Mouse (Mus musculus): ENCODE measurements around the gene Agap1. TPM values are rescaled to one million over a fixed set of nuclear protein-coding genes. Genes with fewer than 3 reads are reported as not detected.

Gene Agap1
- polyA plus RNA-seq, 1 experiment from 2014 or later, result 24.6 TPM

- no peak overlapping the region for H3K9ac ChIP-seq
- WGBS, result under 1% methylated on average over 6 of the region's 6 CpGs
These were observed 474.6 kb downstream of the Agap1 start for GRCm38 (mm10) chr1:89929181-89929580.

DNA sequence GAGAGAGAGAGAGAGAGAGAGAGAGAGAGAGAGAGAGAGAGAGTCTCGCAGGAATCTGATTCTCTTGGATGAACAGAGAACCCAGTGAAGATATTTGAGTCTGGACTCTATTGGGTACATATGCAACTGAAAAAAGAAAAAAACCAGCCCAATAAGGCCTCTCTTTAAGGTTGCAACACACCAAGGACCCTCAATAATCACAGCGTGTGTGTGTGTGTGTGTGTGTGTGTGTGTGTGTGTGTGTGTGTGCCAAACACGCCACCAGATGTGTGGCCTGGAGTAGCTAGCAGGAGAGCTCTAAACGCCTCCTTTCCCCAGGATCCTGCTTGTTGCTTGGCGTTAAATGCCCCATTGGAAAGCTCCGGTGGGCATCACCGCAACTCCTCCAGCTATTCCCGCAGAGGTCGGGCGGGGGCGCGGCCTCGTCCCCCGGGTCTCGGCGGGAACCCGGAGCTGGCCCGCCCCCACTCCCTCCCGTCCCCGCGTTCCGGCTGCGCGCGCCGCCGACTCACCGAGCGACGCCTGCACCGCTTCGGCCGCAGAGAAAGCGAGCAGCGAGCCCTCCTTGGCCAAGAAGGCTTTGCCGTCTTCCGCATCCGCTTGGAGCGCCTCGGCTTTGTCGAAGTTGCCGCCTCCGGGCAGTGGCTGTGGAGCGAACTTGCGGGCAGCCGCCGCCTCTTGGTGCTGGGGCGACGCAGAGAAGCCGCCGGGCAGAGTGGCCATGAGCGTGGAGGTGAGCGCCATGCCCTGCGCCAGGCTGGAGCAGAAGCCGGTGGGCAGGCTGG is 475.3 kb downstream of the Agap1 start:
- Histone ChIP-seq H3K4me1 (peaks cover 35% of the 10 kb centered on the region), H3K9me3 (no peaks in the 10 kb centered on the region)

More at GRCm38 (mm10) chr1:89929181-89929580, 474.6 kb downstream of the Agap1 start:
- H3K27me3 ChIP-seq, result peaks cover 95% of the 10 kb centered on the region
- H3K27ac ChIP-seq, result no peak overlapping the region
- ATAC-seq (ENCODE audit: insufficient number of reproducible peaks, insufficient read depth, low FRiP score, low TSS enrichment), result no peak
- no peaks in the 10 kb centered on the region for H3K36me3 ChIP-seq
- no peaks in the 10 kb centered on the region for H3K9me3 ChIP-seq
- peak overlapping the region; percentile 13; the same call in 1 of the 2 replicates for H3K4me3 ChIP-seq
- H3K4me1 ChIP-seq, result peaks cover 35% of the 10 kb centered on the region
- H3K4me2 ChIP-seq (replicated peaks), result peak overlapping the region; percentile 32

DNA sequence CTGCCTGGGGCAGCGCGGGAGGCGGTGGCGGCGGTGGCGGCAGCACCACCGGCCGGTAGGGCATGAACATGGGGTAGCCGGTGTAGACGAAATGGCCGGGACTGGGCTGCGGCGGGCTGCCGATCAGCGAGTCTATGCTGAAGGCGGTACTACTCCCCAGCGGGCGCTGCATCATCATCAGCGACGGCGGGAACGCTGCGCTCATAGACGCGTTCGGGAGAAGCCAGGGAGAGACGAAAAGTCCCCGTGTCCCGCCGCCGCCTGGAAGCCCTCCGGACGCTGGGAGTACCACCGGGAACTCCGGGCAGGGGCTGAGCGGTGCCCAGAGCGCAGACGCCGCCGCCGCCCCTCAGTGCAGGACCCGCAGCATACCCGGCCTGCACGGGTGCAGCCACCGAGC is 475.9 kb downstream of the Agap1 start:
- Histone ChIP-seq H3K27me3 (peaks cover 88% of the 10 kb centered on the region), H3K36me3 (no peaks in the 10 kb centered on the region), H3K4me1 (peaks cover 39% of the 10 kb centered on the region), H3K9ac (peak overlapping the region; percentile 51), H3K4me3 (peak overlapping the region; percentile 44), H3K9me3 (no peaks in the 10 kb centered on the region), H3K4me2 (replicated peaks) (peak overlapping the region; percentile 72), H3K27ac (no peak overlapping the region)
- 0 out of 2 replicates have a peak, but pooled peaks have one; percentile 49 for ATAC-seq (ENCODE audit: insufficient number of reproducible peaks, insufficient read depth, low FRiP score, low TSS enrichment)
- WGBS, result under 1% methylated on average over 45 of the region's 45 CpGs

More for the DNA sequence above, 475.3 kb downstream of the Agap1 start:
- peak overlapping the region; percentile 44 for H3K4me3 ChIP-seq
- peaks cover 91% of the 10 kb centered on the region for H3K27me3 ChIP-seq
- peak overlapping the region; percentile 51 for H3K9ac ChIP-seq
- no peak overlapping the region for H3K27ac ChIP-seq
- no peaks in the 10 kb centered on the region for H3K36me3 ChIP-seq
- no peak for ATAC-seq (ENCODE audit: insufficient number of reproducible peaks, insufficient read depth, low FRiP score, low TSS enrichment)
- H3K4me2 ChIP-seq (replicated peaks), result peak overlapping the region; percentile 72
- WGBS, result 1% methylated on average over 55 of the region's 55 CpGs

DNA sequence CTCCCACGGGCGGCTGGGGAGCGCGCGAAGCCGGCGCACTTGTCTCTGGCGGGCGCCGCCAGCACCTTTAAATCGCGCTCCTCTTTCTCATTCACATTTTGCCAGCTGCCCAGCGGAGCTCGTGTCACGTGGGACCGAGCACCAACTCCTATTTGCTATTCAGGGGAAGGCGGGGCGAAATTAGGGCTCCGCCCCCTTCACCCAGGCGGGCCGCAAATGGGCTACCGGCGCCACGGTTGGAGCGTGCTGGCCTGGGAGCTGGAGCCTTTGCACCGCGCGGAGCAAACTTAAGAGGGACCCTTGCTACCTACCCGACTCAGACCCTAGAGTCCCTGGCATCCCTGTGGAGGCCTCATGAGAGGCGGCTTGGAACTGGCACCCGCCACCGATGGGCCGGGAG is 476.5 kb downstream of the Agap1 start, which contains the start of gene Gbx2:
Gene Gbx2, minus strand, starts transcription at position 60 of the 400 bp plus-strand sequence.
- H3K27ac ChIP-seq, result no peak within 1 kb of the TSS
- peaks cover 88% of the 10 kb centered on the region for H3K27me3 ChIP-seq
- no peaks in the 10 kb centered on the region for H3K36me3 ChIP-seq
- ATAC-seq (ENCODE audit: insufficient number of reproducible peaks, insufficient read depth, low FRiP score, low TSS enrichment), result no peak
- peak within 1 kb of the TSS; percentile 72 for H3K4me2 ChIP-seq (replicated peaks)
- H3K9ac ChIP-seq, result peak within 1 kb of the TSS; percentile 51
- H3K9me3 ChIP-seq, result no peaks in the 10 kb centered on the region
- peak within 1 kb of the TSS; percentile 44 for H3K4me3 ChIP-seq
- H3K4me1 ChIP-seq, result peaks cover 44% of the 10 kb centered on the region
- WGBS, result under 1% methylated on average over 33 of the region's 33 CpGs

GRCm38 (mm10) chr1:89932021-89932423 is 477.4 kb downstream of the Agap1 start:
- no peak for ATAC-seq (ENCODE audit: insufficient number of reproducible peaks, insufficient read depth, low FRiP score, low TSS enrichment)
- Histone ChIP-seq H3K27me3 (peaks cover 88% of the 10 kb centered on the region), H3K9me3 (no peaks in the 10 kb centered on the region), H3K36me3 (no peaks in the 10 kb centered on the region), H3K4me2 (replicated peaks) (peak overlapping the region; percentile 72; the same call in 1 of the 2 replicates), H3K27ac (no peak overlapping the region), H3K9ac (no peak overlapping the region), H3K4me3 (no peak overlapping the region), H3K4me1 (peaks cover 44% of the 10 kb centered on the region)
- 2% methylated on average over 19 of the region's 19 CpGs for WGBS

- ATAC-seq (ENCODE audit: insufficient number of reproducible peaks, insufficient read depth, low FRiP score, low TSS enrichment), result no peak
- no peak overlapping the region for H3K27ac ChIP-seq
- under 1% methylated on average over 16 of the region's 16 CpGs for WGBS
- H3K36me3 ChIP-seq, result no peaks in the 10 kb centered on the region
- no peak overlapping the region for H3K9ac ChIP-seq
- no peak overlapping the region for H3K4me3 ChIP-seq
- H3K9me3 ChIP-seq, result no peaks in the 10 kb centered on the region
- 0 out of 2 replicates have a peak overlapping the region, but pooled peaks have one; percentile 11 for H3K4me2 ChIP-seq (replicated peaks)
- H3K27me3 ChIP-seq, result peaks cover 88% of the 10 kb centered on the region
- peaks cover 39% of the 10 kb centered on the region for H3K4me1 ChIP-seq
These were observed 478.0 kb downstream of the Agap1 start for GRCm38 (mm10) chr1:89932616-89933015.

- WGBS, result 4% methylated on average over 6 of the region's 6 CpGs
These were observed 478.4 kb downstream of the Agap1 start for GRCm38 (mm10) chr1:89933028-89933427.

DNA sequence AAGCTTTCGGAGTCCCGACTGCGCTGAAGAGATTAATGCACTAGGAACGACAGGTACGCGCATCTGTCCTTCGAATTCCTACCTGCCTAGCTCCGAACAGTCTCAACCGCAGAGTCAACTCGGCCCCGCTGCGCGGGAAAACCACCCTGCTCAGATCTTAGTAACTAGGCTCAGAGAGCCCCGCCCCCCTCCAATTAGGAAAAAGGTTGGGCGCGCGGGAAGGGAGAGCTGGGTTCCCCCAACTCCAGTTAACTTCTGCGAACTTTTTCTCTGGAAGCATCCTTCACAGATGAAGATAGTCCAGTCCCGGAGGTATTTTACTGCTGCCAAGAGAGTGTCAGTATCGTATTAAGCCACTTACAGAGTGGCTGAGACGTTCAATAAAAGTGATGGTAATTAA is 479.2 kb downstream of the Agap1 start:
- ATAC-seq (ENCODE audit: insufficient number of reproducible peaks, insufficient read depth, low FRiP score, low TSS enrichment), result no peak

More at GRCm38 (mm10) chr1:89933028-89933427, 478.4 kb downstream of the Agap1 start:
- peaks cover 88% of the 10 kb centered on the region for H3K27me3 ChIP-seq
- H3K4me3 ChIP-seq, result no peak overlapping the region
- no peaks in the 10 kb centered on the region for H3K36me3 ChIP-seq
- no peak overlapping the region for H3K27ac ChIP-seq
- H3K4me2 ChIP-seq (replicated peaks), result no peak overlapping the region
- H3K9ac ChIP-seq, result no peak overlapping the region
- ATAC-seq (ENCODE audit: insufficient number of reproducible peaks, insufficient read depth, low FRiP score, low TSS enrichment), result no peak
- no peaks in the 10 kb centered on the region for H3K9me3 ChIP-seq
- peaks cover 38% of the 10 kb centered on the region for H3K4me1 ChIP-seq

GRCm38 (mm10) chr1:89934316-89935260 is 480.0 kb downstream of the Agap1 start:
- H3K9ac ChIP-seq, result no peak overlapping the region
- no peaks in the 10 kb centered on the region for H3K9me3 ChIP-seq
- no peak overlapping the region for H3K4me2 ChIP-seq (replicated peaks)
- peaks cover 31% of the 10 kb centered on the region for H3K4me1 ChIP-seq
- no peaks in the 10 kb centered on the region for H3K36me3 ChIP-seq
- H3K4me3 ChIP-seq, result no peak overlapping the region
- 2% methylated on average over 19 of the region's 19 CpGs for WGBS
- H3K27me3 ChIP-seq, result peaks cover 86% of the 10 kb centered on the region
- no peak for ATAC-seq (ENCODE audit: insufficient number of reproducible peaks, insufficient read depth, low FRiP score, low TSS enrichment)
- no peak overlapping the region for H3K27ac ChIP-seq

More for the DNA sequence above, 479.2 kb downstream of the Agap1 start:
- Histone ChIP-seq H3K36me3 (no peaks in the 10 kb centered on the region), H3K9me3 (no peaks in the 10 kb centered on the region), H3K4me3 (no peak overlapping the region), H3K27me3 (peaks cover 87% of the 10 kb centered on the region), H3K27ac (no peak overlapping the region), H3K9ac (no peak overlapping the region), H3K4me2 (replicated peaks) (no peak overlapping the region), H3K4me1 (peaks cover 35% of the 10 kb centered on the region)
- WGBS, result under 1% methylated on average over 21 of the region's 21 CpGs

DNA sequence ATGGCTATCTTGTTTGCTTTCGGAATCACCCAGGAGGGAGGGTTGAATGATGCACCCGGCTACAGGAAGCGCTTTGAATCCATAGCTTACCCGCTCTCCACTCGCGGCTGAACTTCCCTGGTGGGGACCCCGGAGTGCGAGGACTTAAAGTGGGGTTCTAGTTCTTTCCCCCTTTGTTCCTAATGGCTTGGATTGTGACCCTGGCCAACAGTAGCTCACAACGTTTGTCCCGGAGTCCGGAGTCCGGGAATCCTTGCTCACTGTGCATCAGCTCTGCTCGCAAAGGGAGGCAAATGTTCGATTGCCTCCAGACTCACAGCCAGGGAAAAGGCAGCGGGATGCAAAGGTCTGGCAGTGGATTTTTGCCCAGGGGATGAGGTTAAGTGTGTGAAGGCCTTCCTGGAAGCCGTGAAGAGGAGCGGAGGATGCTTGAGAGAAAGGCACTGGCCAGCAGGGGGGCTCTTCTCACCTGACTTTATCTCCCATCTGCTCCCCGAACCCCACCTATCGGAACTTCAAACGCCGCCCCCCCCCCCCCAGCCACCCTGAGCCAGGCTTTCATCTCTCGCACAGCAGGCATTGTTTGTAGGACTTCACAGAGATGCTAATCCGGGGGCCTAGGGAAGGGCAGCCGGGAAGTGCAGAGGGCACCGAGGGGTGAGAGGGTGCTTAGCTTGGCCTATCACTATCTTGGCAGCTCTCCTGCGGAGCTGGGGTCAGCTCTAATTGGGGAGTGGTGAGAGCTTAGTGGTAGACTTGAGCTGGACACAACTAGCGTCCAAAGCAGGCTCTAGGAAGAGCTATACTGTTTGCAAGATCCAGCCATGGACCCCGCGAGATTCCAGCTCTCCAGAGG is 481.1 kb downstream of the Agap1 start:
- Histone ChIP-seq H3K36me3 (no peaks in the 10 kb centered on the region), H3K9ac (no peak overlapping the region; the same call in 1 of the 2 replicates), H3K4me1 (peaks cover 25% of the 10 kb centered on the region), H3K27ac (no peak overlapping the region), H3K4me3 (no peak overlapping the region), H3K9me3 (no peaks in the 10 kb centered on the region), H3K27me3 (peaks cover 84% of the 10 kb centered on the region), H3K4me2 (replicated peaks) (peak overlapping the region; percentile 15; the same call in 1 of the 2 replicates)
- ATAC-seq (ENCODE audit: insufficient number of reproducible peaks, insufficient read depth, low FRiP score, low TSS enrichment), result no peak
- WGBS, result 1% methylated on average over 29 of the region's 29 CpGs

All from embryonic facial prominence, embryonic 12.5 days (tissue).